Mouse (Mus musculus) brain, embryonic 14.5 days (tissue): ENCODE measurements around the gene Ring1.

Experiments used
- CTCF ChIP-seq: fragments of 200-500 bp; IDR thresholded peaks from 2 replicates; pipeline ENCODE4 v1.5.1; 2012; ENCODE audit warnings: inconsistent platforms, mild to moderate bottlenecking, moderate library complexity, borderline replicate concordance; ENCODE audit not compliant: insufficient read depth, insufficient read length; ENCODE audit errors: extremely low read depth
- POLR2A ChIP-seq: fragments of 200-500 bp; IDR thresholded peaks from 2 replicates; pipeline ENCODE4 v1.6.1; 2012; ENCODE audit warnings: mild to moderate bottlenecking, inconsistent platforms, borderline replicate concordance; ENCODE audit not compliant: poor library complexity, insufficient read depth, insufficient read length, severe bottlenecking; ENCODE audit errors: extremely low read depth

DNA sequence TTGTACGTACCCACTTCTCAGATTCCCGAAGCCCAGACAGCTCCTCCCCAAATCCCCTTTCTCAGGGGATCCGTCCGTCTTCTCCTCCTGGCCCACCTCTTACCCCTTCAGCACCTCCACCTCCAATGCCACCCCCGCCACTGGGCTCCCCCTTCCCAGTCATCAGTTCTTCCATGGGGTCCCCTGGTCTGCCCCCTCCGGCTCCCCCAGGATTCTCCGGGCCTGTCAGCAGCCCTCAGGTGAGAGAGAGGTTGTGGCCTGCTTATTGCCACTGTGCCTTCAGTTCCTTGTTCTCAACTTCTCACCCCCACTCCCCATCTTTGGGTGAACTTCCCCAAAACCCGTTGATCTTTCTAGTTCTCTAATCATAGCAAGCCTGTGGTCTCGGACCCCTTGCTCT, 8.3 kb upstream of the Ring1 start:
- TF ChIP-seq CTCF (no peak), POLR2A (no peak)
